Mouse (Mus musculus) embryonic facial prominence, embryonic 15.5 days (tissue): ENCODE data around the gene Omt2b. TPM values are rescaled to one million over a fixed set of nuclear protein-coding genes. Genes with fewer than 3 reads are reported as not detected.
"Not testable (repeated sequence)": the region's sequence is repeated elsewhere in the genome, so short reads cannot be mapped to it uniquely, and the experiment has no call there.

ENCODE experiments used
- ATAC-seq: fragments of 200-750 bp; cut with Nextera tagmentation; 2 replicates; pipeline ENCODE4 v1.8.0; 2017; ENCODE audit warnings: low read depth, moderate TSS enrichment; ENCODE audit not compliant: insufficient number of reproducible peaks, low FRiP score, low TSS enrichment
- H3K27ac ChIP-seq: fragments of 300-500 bp; sonication (generic); replicated peaks from 2 replicates; pipeline ENCODE4 v1.5.1; 2015; ENCODE audit warnings: mild to moderate bottlenecking, inconsistent platforms
- H3K27me3 ChIP-seq: fragments of 300-500 bp; sonication (generic); 2 replicates; pipeline ENCODE4 v1.6.1; 2015; ENCODE audit warnings: inconsistent platforms
- H3K36me3 ChIP-seq: fragments of 300-500 bp; sonication (generic); 2 replicates; pipeline ENCODE4 v1.6.1; 2015; ENCODE audit warnings: mild to moderate bottlenecking, inconsistent platforms
- H3K4me1 ChIP-seq: fragments of 300-500 bp; sonication (generic); 2 replicates; pipeline ENCODE4 v1.6.1; 2015; ENCODE audit warnings: inconsistent platforms
- H3K4me2 ChIP-seq: fragments of 300-500 bp; sonication (generic); replicated peaks from 2 replicates; pipeline ENCODE4 v1.6.1; 2015; ENCODE audit warnings: mild to moderate bottlenecking, inconsistent platforms
- H3K4me3 ChIP-seq: fragments of 300-500 bp; sonication (generic); replicated peaks from 2 replicates; pipeline ENCODE4 v1.5.1; 2015; ENCODE audit warnings: mild to moderate bottlenecking, inconsistent platforms
- H3K9ac ChIP-seq: fragments of 300-500 bp; sonication (generic); 2 replicates; pipeline ENCODE4 v1.6.1; 2015; ENCODE audit warnings: inconsistent platforms
- H3K9me3 ChIP-seq: fragments of 300-500 bp; sonication (generic); replicated peaks from 2 replicates; pipeline ENCODE4 v1.6.1; 2016; ENCODE audit warnings: inconsistent platforms
- WGBS: fragments of 180-500 bp; shearing (Covaris S2); methylation state at CpG from one replicate; pipeline ENCODE4 v1.1.7; 2015; 5-methylcytosine and 5-hydroxymethylcytosine counted together
- polyA plus RNA-seq: library from polyadenylated mRNA; unstranded; fragments of >200 nt; fragmentation: Nextera tagmentation; extraction: Ambion mirVana; gene quantifications from 2 replicates; pipeline ENCODE4 v1.2.1, GENCODE M21; 2015

The Omt2b gene
- not detected in 2 replicates for polyA plus RNA-seq

- 100% methylated on average over 1 of the region's 1 CpGs for WGBS
- H3K27ac ChIP-seq, H3K36me3 ChIP-seq, H3K4me1 ChIP-seq, H3K9me3 ChIP-seq, ATAC-seq, H3K4me3 ChIP-seq, H3K9ac ChIP-seq, H3K4me2 ChIP-seq, H3K27me3 ChIP-seq: not testable (repeated sequence)
Observed at GRCm38 (mm10) chr9:78327289-78327688, at the start of gene Omt2b. Gene Omt2b (plus strand): TSS chr9:78327589.

GRCm38 (mm10) chr9:78282002-78282711 lies 45.2 kb upstream of the Omt2b start:
- not testable (repeated sequence) for H3K36me3 ChIP-seq, H3K27me3 ChIP-seq, H3K27ac ChIP-seq, H3K9me3 ChIP-seq, H3K4me2 ChIP-seq, H3K4me3 ChIP-seq, ATAC-seq, H3K9ac ChIP-seq, H3K4me1 ChIP-seq
- 70% methylated on average over 4 of the region's 4 CpGs for WGBS

- 59% methylated on average over 1 of the region's 1 CpGs for WGBS
- not testable (repeated sequence) for H3K4me3 ChIP-seq, H3K36me3 ChIP-seq, H3K9me3 ChIP-seq, ATAC-seq, H3K27ac ChIP-seq, H3K4me1 ChIP-seq, H3K27me3 ChIP-seq, H3K9ac ChIP-seq, H3K4me2 ChIP-seq
Observed at GRCm38 (mm10) chr9:78289063-78289462, 38.3 kb upstream of the Omt2b start.

- not testable (repeated sequence) for ATAC-seq, H3K27ac ChIP-seq, H3K4me1 ChIP-seq, H3K36me3 ChIP-seq, H3K4me3 ChIP-seq, H3K4me2 ChIP-seq, H3K9me3 ChIP-seq, H3K27me3 ChIP-seq, H3K9ac ChIP-seq
- WGBS = 85% methylated on average over 3 of the region's 3 CpGs
Observed at GRCm38 (mm10) chr9:78289723-78290122, 37.7 kb upstream of the Omt2b start, which contains the start of gene Gm10639. Gene Gm10639 (plus strand): TSS chr9:78289923.

- not testable (repeated sequence) for H3K4me3 ChIP-seq, H3K4me1 ChIP-seq, H3K9ac ChIP-seq, H3K4me2 ChIP-seq, H3K27ac ChIP-seq, H3K9me3 ChIP-seq, H3K27me3 ChIP-seq, ATAC-seq, H3K36me3 ChIP-seq
- 89% methylated on average over 8 of the region's 8 CpGs for WGBS
Observed at GRCm38 (mm10) chr9:78292462-78292861, 34.9 kb upstream of the Omt2b start.

GRCm38 (mm10) chr9:78293683-78294082 lies 33.7 kb upstream of the Omt2b start:
- not testable (repeated sequence) for ATAC-seq, H3K4me3 ChIP-seq, H3K27me3 ChIP-seq, H3K9ac ChIP-seq, H3K36me3 ChIP-seq, H3K9me3 ChIP-seq, H3K4me1 ChIP-seq, H3K4me2 ChIP-seq, H3K27ac ChIP-seq
- WGBS = 54% methylated on average over 1 of the region's 1 CpGs

GRCm38 (mm10) chr9:78294781-78295180 lies 32.6 kb upstream of the Omt2b start:
- not testable (repeated sequence) for H3K9me3 ChIP-seq, H3K4me1 ChIP-seq, H3K4me2 ChIP-seq, H3K9ac ChIP-seq, H3K36me3 ChIP-seq, ATAC-seq, H3K27ac ChIP-seq, H3K27me3 ChIP-seq, H3K4me3 ChIP-seq
- 66% methylated on average over 7 of the region's 7 CpGs for WGBS

GRCm38 (mm10) chr9:78296089-78296488 lies 31.3 kb upstream of the Omt2b start:
- not testable (repeated sequence) for H3K4me3 ChIP-seq, H3K27me3 ChIP-seq, H3K9me3 ChIP-seq, ATAC-seq, H3K36me3 ChIP-seq, H3K9ac ChIP-seq, H3K27ac ChIP-seq, H3K4me1 ChIP-seq, H3K4me2 ChIP-seq
- WGBS = 10% methylated on average over 6 of the region's 6 CpGs

- Histone ChIP-seq H3K27ac (no peak overlapping the region), H3K9me3 (no peaks in the 10 kb centered on the region), H3K9ac (no peak overlapping the region), H3K4me1 (no peaks in the 10 kb centered on the region), H3K4me3 (no peak overlapping the region), H3K4me2 (no peak overlapping the region), H3K36me3 (no peaks in the 10 kb centered on the region), H3K27me3 (no peaks in the 10 kb centered on the region)
- no peak for ATAC-seq
- WGBS = 78% methylated on average over 1 of the region's 1 CpGs
Observed at GRCm38 (mm10) chr9:78298232-78298631, 29.2 kb upstream of the Omt2b start.

- H3K4me3 ChIP-seq, H3K9me3 ChIP-seq, H3K27ac ChIP-seq, H3K4me2 ChIP-seq, H3K36me3 ChIP-seq, H3K9ac ChIP-seq, H3K4me1 ChIP-seq, ATAC-seq, H3K27me3 ChIP-seq: not testable (repeated sequence)
- WGBS = 79% methylated on average over 1 of the region's 1 CpGs
Observed at GRCm38 (mm10) chr9:78299143-78299542, 28.2 kb upstream of the Omt2b start.

GRCm38 (mm10) chr9:78308122-78308521 lies 19.3 kb upstream of the Omt2b start:
- not testable (repeated sequence) for H3K9me3 ChIP-seq, H3K27ac ChIP-seq, H3K27me3 ChIP-seq, H3K9ac ChIP-seq, H3K36me3 ChIP-seq, ATAC-seq, H3K4me1 ChIP-seq, H3K4me2 ChIP-seq, H3K4me3 ChIP-seq
- 70% methylated on average over 2 of the region's 3 CpGs for WGBS

- Histone ChIP-seq H3K4me1 (no peaks in the 10 kb centered on the region), H3K4me3 (no peak within 1 kb of the TSS), H3K4me2 (no peak within 1 kb of the TSS), H3K9ac (no peak within 1 kb of the TSS), H3K9me3 (no peaks in the 10 kb centered on the region), H3K27ac (no peak within 1 kb of the TSS), H3K27me3 (no peaks in the 10 kb centered on the region), H3K36me3 (no peaks in the 10 kb centered on the region)
- 80% methylated on average over 2 of the region's 2 CpGs for WGBS
- ATAC-seq = no peak
Observed at GRCm38 (mm10) chr9:78314696-78315095, 12.7 kb upstream of the Omt2b start, which contains the start of gene Omt2a. Gene Omt2a (minus strand): TSS chr9:78314796.
